Comparison of ENCODE assay signal across 11 mouse cellular contexts in the genomic region with DNA sequence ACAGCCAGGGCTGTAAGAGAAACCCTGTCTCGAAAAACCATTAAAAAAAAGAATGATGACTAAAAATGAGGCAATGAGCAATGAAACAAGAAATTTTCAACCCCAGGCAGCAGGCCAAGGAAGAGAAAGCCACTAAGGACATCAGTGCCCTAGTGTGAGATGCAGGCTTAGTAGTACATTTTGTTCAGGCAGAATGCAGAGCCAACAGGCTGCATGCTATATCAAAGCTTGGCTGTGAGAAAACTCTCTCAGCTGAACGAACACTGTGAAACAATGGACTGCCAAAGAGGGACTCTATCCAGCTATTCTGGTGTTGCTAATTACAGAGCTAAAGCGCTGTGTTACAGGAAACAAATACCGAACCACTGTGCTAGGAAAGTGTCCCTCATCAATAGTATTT.
DNase-seq lines count a peak whose midpoint lies in the region; ATAC-seq lines count a peak whose summit lies in the region.
"Had no signal": no experiment of that assay in that cellular context is flagged by ENCODE, and none has a peak within 500 bp of the region (broad histone marks: within the 10 kb centered on the region; RNA-seq: fewer than 3 reads in every experiment).

No protein-coding gene starts in this region.

- H3K9ac ChIP-seq in forebrain, embryonic 11.5 days (ENCODE audit: low read length), result no peak overlapping the region
- no peak overlapping the region for H3K9ac ChIP-seq in midbrain, embryonic 15.5 days
- H3K9ac ChIP-seq: heart, embryonic 13.5 days; stomach, embryonic 15.5 days had no signal

- WGBS in forebrain, embryonic 11.5 days, result 58% methylated on average over 4 of the region's 4 CpGs
- WGBS in forebrain, embryonic 10.5 days, result 72% methylated on average over 4 of the region's 4 CpGs
- 64% methylated on average over 4 of the region's 4 CpGs for WGBS in midbrain, embryonic 15.5 days

- no peaks in the 10 kb centered on the region for H3K27me3 ChIP-seq in forebrain, embryonic 11.5 days (ENCODE audit: control insufficient read depth, insufficient read depth, low read length)
- H3K27me3 ChIP-seq in forebrain, embryonic 10.5 days (ENCODE audit: poor library complexity, severe bottlenecking), result no peaks in the 10 kb centered on the region
- H3K27me3 ChIP-seq in midbrain, embryonic 15.5 days (replicated peaks), result no peaks in the 10 kb centered on the region
- H3K27me3 ChIP-seq: heart, embryonic 13.5 days; megakaryocyte, embryonic 14.5 days; stomach, embryonic 15.5 days had no signal

- no peak for ATAC-seq in forebrain, embryonic 11.5 days (replicated peaks; ENCODE audit: low FRiP score)
- ATAC-seq in granulocyte monocyte progenitor cell, adult 5-6 weeks (replicated peaks; ENCODE audit: poor library complexity, severe bottlenecking), result no peak
- no peak for ATAC-seq in midbrain, embryonic 15.5 days (replicated peaks)

- H3K9me3 ChIP-seq in forebrain, embryonic 11.5 days (ENCODE audit: control insufficient read depth, low read length), result no peaks in the 10 kb centered on the region
- no peaks in the 10 kb centered on the region for H3K9me3 ChIP-seq in forebrain, embryonic 10.5 days
- H3K9me3 ChIP-seq in midbrain, embryonic 15.5 days, result no peaks in the 10 kb centered on the region
- H3K9me3 ChIP-seq: heart, embryonic 13.5 days; stomach, embryonic 15.5 days had no signal

- no peak overlapping the region for H3K27ac ChIP-seq in forebrain, embryonic 11.5 days (ENCODE audit: low read depth, low read length)
- H3K27ac ChIP-seq in forebrain, embryonic 10.5 days, result no peak overlapping the region
- no peak overlapping the region for H3K27ac ChIP-seq in midbrain, embryonic 15.5 days
- H3K27ac ChIP-seq: heart, embryonic 13.5 days; stomach, embryonic 15.5 days had no signal

- no peak overlapping the region for H3K4me3 ChIP-seq in forebrain, embryonic 11.5 days (ENCODE audit: low read depth, low read length)
- H3K4me3 ChIP-seq in forebrain, embryonic 10.5 days, result no peak overlapping the region
- H3K4me3 ChIP-seq in midbrain, embryonic 15.5 days, result no peak overlapping the region
- H3K4me3 ChIP-seq: heart, embryonic 13.5 days; megakaryocyte, embryonic 14.5 days; stomach, embryonic 15.5 days had no signal

- H3K36me3 ChIP-seq in forebrain, embryonic 11.5 days (ENCODE audit: control insufficient read depth, insufficient read depth, low read length), result no peaks in the 10 kb centered on the region
- no peaks in the 10 kb centered on the region for H3K36me3 ChIP-seq in forebrain, embryonic 10.5 days (replicated peaks)
- H3K36me3 ChIP-seq in midbrain, embryonic 15.5 days (replicated peaks), result no peaks in the 10 kb centered on the region
- H3K36me3 ChIP-seq: heart, embryonic 13.5 days; stomach, embryonic 15.5 days had no signal

- DNase-seq in forebrain, embryonic 11.5 days (ENCODE audit: low spot score), result peak; percentile 35
- DNase-seq in forebrain, embryonic 10.5 days (ENCODE audit: extremely low spot score, low spot score), result no peak
- peak; percentile 39 for DNase-seq in right cerebral cortex, adult 18-20 months
- no peak for DNase-seq in right cerebral cortex, postnatal 25 days
- DNase-seq in heart, postnatal 4 days, result peak; percentile 28
- peak; percentile 73 for DNase-seq in telencephalon, adult 2 months (ENCODE audit: low read depth, low spot score)

- no peaks in the 10 kb centered on the region for H3K4me1 ChIP-seq in forebrain, embryonic 11.5 days (replicated peaks; ENCODE audit: control insufficient read depth, insufficient read depth, low read length)
- H3K4me1 ChIP-seq in forebrain, embryonic 10.5 days, result peaks cover 20% of the 10 kb centered on the region; the same call in 1 of the 2 replicates
- 0 out of 2 replicates have a peak, but pooled peaks cover 2% of the 10 kb centered on the region for H3K4me1 ChIP-seq in midbrain, embryonic 15.5 days
- H3K4me1 ChIP-seq: heart, embryonic 13.5 days; megakaryocyte, embryonic 14.5 days; stomach, embryonic 15.5 days had no signal

- H3K4me2 ChIP-seq in forebrain, embryonic 11.5 days (ENCODE audit: low read depth, low read length, severe bottlenecking), result no peak overlapping the region
- no peak overlapping the region for H3K4me2 ChIP-seq in midbrain, embryonic 15.5 days
- H3K4me2 ChIP-seq: heart, embryonic 13.5 days; stomach, embryonic 15.5 days had no signal

Comparison
In these comparisons a context has a peak if more than half of its experiments do, and no peak if none do; other contexts are left out.
1. DNase-seq: peak in forebrain, embryonic 11.5 days (single experiment), right cerebral cortex, adult 18-20 months (single experiment), heart, postnatal 4 days (single experiment) and telencephalon, adult 2 months (single experiment); none in forebrain, embryonic 10.5 days (single experiment) and right cerebral cortex, postnatal 25 days (single experiment).